Mouse (Mus musculus) forebrain, embryonic 14.5 days (tissue): ENCODE results near the gene Tph1. TPM values are rescaled to one million over a fixed set of nuclear protein-coding genes. Genes with fewer than 3 reads are reported as not detected.
"Not testable (repeated sequence)": the region's sequence is repeated elsewhere in the genome, so short reads cannot be mapped to it uniquely, and the experiment has no call there.

Source experiments
- ATAC-seq: fragments of 200-750 bp; cut with Nextera tagmentation; 2 replicates; pipeline ENCODE4 v1.8.0; 2017; ENCODE audit warnings: mild to moderate bottlenecking, moderate library complexity
- DNase-seq: peaks from one replicate; pipeline ENCODE4 v3.0.0-alpha.2; 2015; ENCODE audit warnings: low spot score
- H3K27ac ChIP-seq: fragments of 300-500 bp; sonication (generic); 2 replicates; pipeline ENCODE4 v1.5.1; 2014; ENCODE audit warnings: low read depth, mild to moderate bottlenecking, control low read depth, low read length, moderate library complexity
- H3K27me3 ChIP-seq: fragments of 300-500 bp; sonication (generic); replicated peaks from 2 replicates; pipeline ENCODE4 v1.6.1; 2014; ENCODE audit warnings: low read length, control low read depth, mixed read lengths; ENCODE audit not compliant: control insufficient read depth, insufficient read depth
- H3K36me3 ChIP-seq: fragments of 300-500 bp; sonication (generic); 2 replicates; pipeline ENCODE4 v1.6.1; 2014; ENCODE audit warnings: low read length, control low read depth; ENCODE audit not compliant: control insufficient read depth, insufficient read depth
- H3K4me1 ChIP-seq: fragments of 300-500 bp; sonication (generic); 2 replicates; pipeline ENCODE4 v1.6.1; 2014; ENCODE audit warnings: antibody characterized with exemption, low read length, control low read depth; ENCODE audit not compliant: control insufficient read depth, insufficient read depth
- H3K4me2 ChIP-seq: fragments of 300-500 bp; sonication (generic); 2 replicates; pipeline ENCODE4 v1.6.1; 2014; ENCODE audit warnings: mild to moderate bottlenecking, control low read depth, low read length
- H3K4me3 ChIP-seq: fragments of 300-500 bp; sonication (generic); 2 replicates; pipeline ENCODE4 v1.5.1; 2014; ENCODE audit warnings: low read depth, low read length, control low read depth
- H3K9ac ChIP-seq: fragments of 300-500 bp; sonication (generic); 2 replicates; pipeline ENCODE4 v1.6.1; 2014; ENCODE audit warnings: mild to moderate bottlenecking, low read length, control low read depth, moderate library complexity
- H3K9me3 ChIP-seq: fragments of 300-500 bp; sonication (generic); replicated peaks from 2 replicates; pipeline ENCODE4 v1.6.1; 2016; ENCODE audit warnings: low read length, control low read depth, mixed read lengths; ENCODE audit not compliant: control insufficient read depth
- WGBS: fragments of 180-500 bp; shearing (Covaris S2); extraction: QIAGEN DNeasy Blood & Tissue Kit; methylation state at CpG from one replicate; pipeline ENCODE4 v1.1.7; 2014; 5-methylcytosine and 5-hydroxymethylcytosine counted together
- polyA plus RNA-seq: library from polyadenylated mRNA; unstranded; fragments of >200 nt; fragmentation: Nextera tagmentation; extraction: Ambion mirVana; gene quantifications from 2 replicates; pipeline ENCODE4 v1.2.1, GENCODE M21; 2014

Tph1 gene
- polyA plus RNA-seq, 1 experiment from 2014 or later: 0.41 TPM

- DNase-seq (no peak), ATAC-seq (no peak)
- Histone ChIP-seq H3K9ac (no peak overlapping the region), H3K36me3 (peaks cover 86% of the 10 kb centered on the region), H3K27ac (no peak overlapping the region), H3K4me3 (no peak overlapping the region), H3K27me3 (no peaks in the 10 kb centered on the region), H3K9me3 (no peaks in the 10 kb centered on the region), H3K4me2 (no peak overlapping the region), H3K4me1 (no peaks in the 10 kb centered on the region)
- 93% methylated on average over 6 of the region's 6 CpGs for WGBS
Measured at GRCm38 (mm10) chr7:46700521-46701025, 28.2 kb upstream of the Tph1 start.

- DNase-seq: no peak
- Histone ChIP-seq H3K27me3 (no peaks in the 10 kb centered on the region), H3K4me2 (no peak overlapping the region), H3K27ac (no peak overlapping the region), H3K9me3 (no peaks in the 10 kb centered on the region), H3K36me3 (peaks cover 67% of the 10 kb centered on the region), H3K4me3 (no peak overlapping the region), H3K4me1 (no peaks in the 10 kb centered on the region), H3K9ac (no peak overlapping the region)
- WGBS: 83% methylated on average over 1 of the region's 1 CpGs
- ATAC-seq: no peak
Measured at GRCm38 (mm10) chr7:46696754-46697153, 24.4 kb upstream of the Tph1 start.

- Histone ChIP-seq H3K27ac (no peak overlapping the region), H3K4me1 (no peaks in the 10 kb centered on the region), H3K36me3 (peaks cover 37% of the 10 kb centered on the region), H3K4me3 (no peak overlapping the region), H3K27me3 (no peaks in the 10 kb centered on the region), H3K9me3 (no peaks in the 10 kb centered on the region), H3K9ac (no peak overlapping the region), H3K4me2 (no peak overlapping the region)
- WGBS: 84% methylated on average over 5 of the region's 5 CpGs
- DNase-seq (no peak), ATAC-seq (no peak)
Measured at GRCm38 (mm10) chr7:46686827-46687226, 14.5 kb upstream of the Tph1 start.

GRCm38 (mm10) chr7:46680732-46681131 lies 8.4 kb upstream of the Tph1 start:
- Histone ChIP-seq H3K36me3 (no peaks in the 10 kb centered on the region), H3K4me1 (no peaks in the 10 kb centered on the region), H3K4me2 (no peak overlapping the region), H3K9ac (no peak overlapping the region), H3K9me3 (no peaks in the 10 kb centered on the region), H3K27me3 (no peaks in the 10 kb centered on the region), H3K27ac (no peak overlapping the region), H3K4me3 (no peak overlapping the region)
- DNase-seq (no peak), ATAC-seq (no peak)

GRCm38 (mm10) chr7:46679044-46679443 lies 6.7 kb upstream of the Tph1 start:
- not testable (repeated sequence) for DNase-seq, H3K4me1 ChIP-seq, H3K36me3 ChIP-seq, H3K4me2 ChIP-seq, H3K27me3 ChIP-seq, H3K9me3 ChIP-seq, H3K4me3 ChIP-seq, H3K27ac ChIP-seq, ATAC-seq, H3K9ac ChIP-seq
- WGBS: 77% methylated on average over 7 of the region's 7 CpGs

DNA sequence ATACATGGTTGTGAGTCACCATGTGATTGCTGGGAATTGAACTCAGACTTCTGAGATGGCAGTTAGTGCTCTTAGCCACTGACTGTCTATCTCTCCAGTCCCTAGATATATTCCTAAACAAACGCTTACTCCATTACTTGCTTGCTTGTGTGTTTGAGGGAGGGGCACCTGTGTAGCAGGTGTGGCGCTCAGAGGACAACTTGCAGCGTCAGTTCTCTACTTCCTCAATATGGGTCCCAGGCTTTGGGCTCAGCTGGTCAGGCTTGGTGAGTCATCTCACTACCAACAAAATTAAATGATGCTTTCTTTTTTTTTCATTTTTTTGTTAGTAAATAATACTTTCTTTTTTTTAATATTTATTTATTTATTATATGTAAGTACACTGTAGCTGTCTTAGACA lies 6.1 kb upstream of the Tph1 start:
- no peak overlapping the region for H3K9ac ChIP-seq
- no peak for DNase-seq
- 87% methylated on average over 3 of the region's 3 CpGs for WGBS
- H3K27ac ChIP-seq: no peak overlapping the region
- no peaks in the 10 kb centered on the region for H3K4me1 ChIP-seq
- H3K9me3 ChIP-seq: no peaks in the 10 kb centered on the region
- H3K4me3 ChIP-seq: no peak overlapping the region
- no peaks in the 10 kb centered on the region for H3K27me3 ChIP-seq
- H3K36me3 ChIP-seq: no peaks in the 10 kb centered on the region
- no peak for ATAC-seq
- H3K4me2 ChIP-seq: no peak overlapping the region

GRCm38 (mm10) chr7:46676808-46677360 lies 4.5 kb upstream of the Tph1 start:
- Histone ChIP-seq H3K4me2 (no peak overlapping the region), H3K4me3 (no peak overlapping the region), H3K9me3 (no peaks in the 10 kb centered on the region), H3K4me1 (no peaks in the 10 kb centered on the region), H3K27ac (no peak overlapping the region), H3K36me3 (no peaks in the 10 kb centered on the region), H3K9ac (no peak overlapping the region), H3K27me3 (no peaks in the 10 kb centered on the region)
- no peak for DNase-seq
- WGBS: 68% methylated on average over 5 of the region's 5 CpGs
- ATAC-seq: no peak

- Histone ChIP-seq H3K4me3 (no peak overlapping the region), H3K27ac (no peak overlapping the region), H3K4me1 (no peaks in the 10 kb centered on the region), H3K9ac (no peak overlapping the region), H3K27me3 (no peaks in the 10 kb centered on the region), H3K36me3 (no peaks in the 10 kb centered on the region), H3K9me3 (no peaks in the 10 kb centered on the region), H3K4me2 (no peak overlapping the region)
- DNase-seq: no peak
- no peak for ATAC-seq
- 91% methylated on average over 8 of the region's 8 CpGs for WGBS
Measured at GRCm38 (mm10) chr7:46675886-46676285, 3.5 kb upstream of the Tph1 start.

- WGBS: 88% methylated on average over 7 of the region's 7 CpGs
- no peaks in the 10 kb centered on the region for H3K9me3 ChIP-seq
- DNase-seq: no peak
- H3K27me3 ChIP-seq: no peaks in the 10 kb centered on the region
- H3K4me3 ChIP-seq: no peak overlapping the region
- H3K4me2 ChIP-seq: no peak overlapping the region
- H3K4me1 ChIP-seq: no peaks in the 10 kb centered on the region
- ATAC-seq: no peak
- no peak overlapping the region for H3K9ac ChIP-seq
- H3K36me3 ChIP-seq: no peaks in the 10 kb centered on the region
- no peak overlapping the region for H3K27ac ChIP-seq
Measured at GRCm38 (mm10) chr7:46675061-46675460, 2.7 kb upstream of the Tph1 start.
